Mouse (Mus musculus) hindbrain, embryonic 13.5 days (tissue): ENCODE measurements around the gene Osbpl8. TPM values are rescaled to one million over a fixed set of nuclear protein-coding genes. Genes with fewer than 3 reads are reported as not detected.
"Not testable (repeated sequence)": the region's sequence is repeated elsewhere in the genome, so short reads cannot be mapped to it uniquely, and the experiment has no call there.

Source experiments
- ATAC-seq: fragments of 200-750 bp; cut with Nextera tagmentation; 2 replicates; pipeline ENCODE4 v1.8.0; 2017; ENCODE audit warnings: moderate TSS enrichment; ENCODE audit not compliant: low FRiP score
- H3K27ac ChIP-seq: fragments of 300-500 bp; sonication (generic); 2 replicates; pipeline ENCODE4 v1.5.1; 2015; ENCODE audit warnings: inconsistent platforms, mild to moderate bottlenecking, moderate library complexity
- H3K27me3 ChIP-seq: fragments of 300-500 bp; sonication (generic); 2 replicates; pipeline ENCODE4 v1.6.1; 2015; ENCODE audit warnings: mild to moderate bottlenecking, inconsistent platforms
- H3K36me3 ChIP-seq: fragments of 300-500 bp; sonication (generic); 2 replicates; pipeline ENCODE4 v1.6.1; 2015; ENCODE audit warnings: mild to moderate bottlenecking, inconsistent platforms
- H3K4me1 ChIP-seq: fragments of 300-500 bp; sonication (generic); replicated peaks from 2 replicates; pipeline ENCODE4 v1.6.1; 2015; ENCODE audit warnings: inconsistent platforms
- H3K4me2 ChIP-seq: fragments of 300-500 bp; sonication (generic); 2 replicates; pipeline ENCODE4 v1.6.1; 2015; ENCODE audit warnings: inconsistent platforms, mild to moderate bottlenecking, moderate library complexity
- H3K4me3 ChIP-seq: fragments of 300-500 bp; sonication (generic); 2 replicates; pipeline ENCODE4 v1.5.1; 2015; ENCODE audit warnings: mild to moderate bottlenecking, inconsistent platforms
- H3K9ac ChIP-seq: fragments of 300-500 bp; sonication (generic); 2 replicates; pipeline ENCODE4 v1.6.1; 2015; ENCODE audit warnings: mild to moderate bottlenecking, inconsistent platforms
- H3K9me3 ChIP-seq: fragments of 300-500 bp; sonication (generic); 2 replicates; pipeline ENCODE4 v1.6.1; 2016; ENCODE audit warnings: inconsistent platforms
- WGBS: fragments of 180-500 bp; shearing (Covaris S2); methylation state at CpG from one replicate; pipeline ENCODE4 v1.1.7; 2015; 5-methylcytosine and 5-hydroxymethylcytosine counted together
- polyA plus RNA-seq: library from polyadenylated mRNA; unstranded; fragments of >200 nt; fragmentation: Nextera tagmentation; extraction: Ambion mirVana; gene quantifications from 2 replicates; pipeline ENCODE4 v1.2.1, GENCODE M21; 2015

Osbpl8 gene
- polyA plus RNA-seq, 1 experiment from 2014 or later: 17.7 TPM

DNA sequence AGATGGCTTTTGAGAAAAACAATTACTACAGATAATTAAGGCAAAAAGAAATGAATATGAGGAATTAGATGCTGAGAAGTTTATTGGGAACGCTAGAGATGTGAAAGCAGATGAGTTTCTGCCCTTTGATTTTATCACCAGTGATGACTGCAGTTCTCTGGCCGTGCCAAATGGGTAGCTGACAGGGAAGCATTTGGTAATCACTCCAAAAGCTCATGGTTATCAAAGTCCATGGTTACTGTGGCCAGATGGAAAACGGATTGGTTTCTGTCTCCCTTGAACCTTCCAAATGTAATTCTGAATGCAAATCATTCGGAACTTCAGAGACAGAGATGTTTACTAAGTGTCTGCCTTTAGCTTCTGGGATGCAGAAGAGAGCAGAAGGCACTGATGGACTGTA, 37.1 kb downstream of the Osbpl8 start:
- Histone ChIP-seq H3K4me2 (no peak overlapping the region), H3K27me3 (no peaks in the 10 kb centered on the region), H3K4me3 (no peak overlapping the region), H3K27ac (no peak overlapping the region), H3K9me3 (no peaks in the 10 kb centered on the region), H3K36me3 (peaks cover 3% of the 10 kb centered on the region; the same call in 1 of the 2 replicates), H3K4me1 (no peaks in the 10 kb centered on the region), H3K9ac (no peak overlapping the region)
- 79% methylated on average over 4 of the region's 4 CpGs for WGBS
- no peak for ATAC-seq

DNA sequence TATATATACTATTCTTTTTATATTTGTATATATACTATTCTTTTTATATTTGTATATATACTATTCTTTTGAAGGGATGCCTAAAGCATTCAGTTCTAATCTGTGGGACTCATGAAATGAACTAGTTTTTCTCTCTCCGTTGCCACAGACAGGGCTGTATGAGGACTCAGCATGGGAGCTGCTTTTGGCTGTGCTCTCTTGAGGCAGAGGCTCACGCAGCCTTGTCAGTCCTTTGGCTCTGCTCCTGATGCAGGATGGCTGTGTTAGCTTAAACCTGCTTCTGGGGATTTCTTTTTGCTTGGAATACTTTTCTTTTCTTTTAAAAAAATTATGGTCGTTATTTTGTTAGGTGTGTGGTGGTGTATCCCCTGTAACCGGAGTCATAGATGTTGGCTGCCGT, 39.5 kb downstream of the Osbpl8 start:
- no peak overlapping the region for H3K4me2 ChIP-seq
- 80% methylated on average over 5 of the region's 5 CpGs for WGBS
- H3K27me3 ChIP-seq: no peaks in the 10 kb centered on the region
- no peak overlapping the region for H3K9ac ChIP-seq
- ATAC-seq: no peak
- no peaks in the 10 kb centered on the region for H3K4me1 ChIP-seq
- no peaks in the 10 kb centered on the region for H3K36me3 ChIP-seq
- H3K4me3 ChIP-seq: no peak overlapping the region
- no peak overlapping the region for H3K27ac ChIP-seq
- no peaks in the 10 kb centered on the region for H3K9me3 ChIP-seq

DNA sequence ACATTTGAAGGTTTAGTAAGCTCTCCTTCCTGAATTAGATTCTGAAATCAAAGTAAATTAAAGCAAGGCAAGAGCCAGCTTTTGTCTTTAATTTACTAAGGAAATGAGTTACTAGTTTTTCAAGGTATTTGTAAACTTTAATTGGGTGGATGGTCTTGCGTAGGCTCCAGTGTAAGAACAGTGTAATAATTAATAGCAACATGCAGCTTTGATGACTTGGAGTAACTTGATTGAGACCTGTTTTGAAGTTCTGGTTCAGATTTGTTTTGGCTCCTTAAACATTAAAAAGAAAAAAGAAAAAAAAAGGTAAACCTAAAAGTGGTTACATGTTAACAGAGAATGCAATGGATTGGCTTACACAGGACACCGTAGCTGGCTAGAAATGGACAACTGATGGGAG, 40.9 kb downstream of the Osbpl8 start:
- Histone ChIP-seq H3K4me1 (no peaks in the 10 kb centered on the region), H3K27me3 (no peaks in the 10 kb centered on the region), H3K9me3 (no peaks in the 10 kb centered on the region), H3K4me2 (no peak overlapping the region), H3K9ac (no peak overlapping the region), H3K4me3 (no peak overlapping the region), H3K27ac (no peak overlapping the region), H3K36me3 (no peaks in the 10 kb centered on the region)
- WGBS: 94% methylated on average over 2 of the region's 2 CpGs
- ATAC-seq: no peak

DNA sequence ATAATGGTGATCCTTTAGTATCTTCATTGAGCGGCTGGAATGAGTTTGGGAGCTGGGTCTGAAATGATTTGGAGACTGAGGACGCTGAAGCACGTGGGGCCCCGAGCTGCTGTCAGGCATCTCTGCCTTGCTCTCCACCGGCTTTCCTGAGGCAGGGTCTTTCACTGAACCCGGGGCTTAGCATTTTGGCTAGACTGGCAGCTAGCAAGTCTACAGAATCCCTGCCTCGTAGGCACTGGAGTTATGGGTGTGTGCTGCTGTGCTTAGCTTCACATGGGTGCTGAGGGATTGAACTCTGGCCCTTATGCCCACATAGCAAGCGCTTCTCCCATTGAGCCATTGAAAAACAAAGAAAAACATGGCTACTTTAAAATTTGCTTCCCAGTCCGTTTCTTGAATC, 42.8 kb downstream of the Osbpl8 start:
- no peak for ATAC-seq
- Histone ChIP-seq H3K27ac (no peak overlapping the region), H3K4me1 (no peaks in the 10 kb centered on the region), H3K27me3 (no peaks in the 10 kb centered on the region), H3K9me3 (no peaks in the 10 kb centered on the region), H3K4me2 (no peak overlapping the region), H3K4me3 (no peak overlapping the region), H3K9ac (no peak overlapping the region), H3K36me3 (no peaks in the 10 kb centered on the region)
- WGBS: 79% methylated on average over 9 of the region's 9 CpGs

DNA sequence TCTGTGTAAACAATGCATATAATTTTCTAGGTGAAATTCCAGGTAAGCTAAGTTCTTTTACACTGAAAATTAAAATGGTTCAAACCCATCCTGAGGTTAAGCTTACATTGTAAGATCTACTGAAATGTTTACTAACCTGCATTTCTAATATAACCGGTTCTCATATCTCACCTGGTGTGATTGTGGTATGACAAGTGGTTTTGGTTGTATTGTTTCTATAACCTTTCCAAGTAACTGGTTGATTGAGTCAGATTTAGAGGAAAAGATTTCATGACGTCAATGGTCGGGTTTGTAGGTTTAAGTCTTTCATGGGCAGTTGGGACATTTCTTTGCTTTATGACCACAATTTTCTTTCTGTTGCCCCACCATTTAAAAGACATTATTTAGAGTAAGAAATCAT, 49.5 kb downstream of the Osbpl8 start:
- no peak overlapping the region for H3K4me3 ChIP-seq
- no peaks in the 10 kb centered on the region for H3K4me1 ChIP-seq
- WGBS: 96% methylated on average over 3 of the region's 3 CpGs
- ATAC-seq: no peak
- no peak overlapping the region for H3K4me2 ChIP-seq
- H3K36me3 ChIP-seq: no peaks in the 10 kb centered on the region
- H3K27ac ChIP-seq: no peak overlapping the region
- no peaks in the 10 kb centered on the region for H3K27me3 ChIP-seq
- no peak overlapping the region for H3K9ac ChIP-seq
- H3K9me3 ChIP-seq: no peaks in the 10 kb centered on the region

DNA sequence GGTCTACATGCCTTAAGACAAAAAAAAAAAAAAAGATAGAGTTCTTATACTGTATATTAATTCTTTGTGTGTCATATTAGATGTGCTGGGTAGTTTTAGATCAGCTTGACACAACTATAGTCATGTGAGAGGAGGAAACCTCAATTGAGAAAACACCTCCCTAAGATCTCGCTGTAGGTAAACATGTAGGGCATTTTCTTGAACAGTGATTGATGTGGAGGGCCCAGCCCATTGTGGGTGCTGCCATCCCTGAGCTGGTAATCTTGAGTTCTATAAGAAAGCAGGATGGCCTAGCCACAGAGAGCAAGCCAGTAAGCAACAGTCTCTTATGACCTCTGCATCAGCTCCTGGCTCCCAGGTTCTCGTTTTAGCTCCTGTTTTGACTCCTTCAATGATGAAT, 50.1 kb downstream of the Osbpl8 start:
- no peaks in the 10 kb centered on the region for H3K36me3 ChIP-seq
- 87% methylated on average over 2 of the region's 2 CpGs for WGBS
- no peak for ATAC-seq

DNA sequence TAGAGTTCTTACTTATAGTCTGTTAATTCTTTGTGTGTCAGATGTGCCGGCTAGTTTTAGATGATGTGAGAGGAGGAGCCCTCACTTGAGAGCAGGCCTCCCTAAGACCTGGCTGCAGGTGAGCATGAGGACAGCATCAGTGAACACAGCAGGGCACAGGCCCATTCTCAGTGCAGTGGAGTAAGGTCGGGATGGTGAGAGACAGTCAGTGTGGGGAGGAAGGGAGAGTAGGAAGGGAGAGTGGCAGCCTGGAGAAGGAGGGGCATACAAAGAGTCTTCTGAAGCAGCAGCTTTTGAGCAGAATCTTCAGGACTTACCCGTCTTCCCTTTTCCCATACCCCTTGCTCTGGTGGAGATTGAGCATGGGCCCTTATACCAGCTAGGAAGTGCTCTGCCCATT, 51.0 kb downstream of the Osbpl8 start:
- H3K36me3 ChIP-seq: no peaks in the 10 kb centered on the region
- H3K4me3 ChIP-seq: no peak overlapping the region
- 62% methylated on average over 3 of the region's 3 CpGs for WGBS
- H3K4me2 ChIP-seq: no peak overlapping the region
- H3K27me3 ChIP-seq: no peaks in the 10 kb centered on the region
- H3K9me3 ChIP-seq: no peaks in the 10 kb centered on the region
- H3K9ac ChIP-seq: no peak overlapping the region
- no peak for ATAC-seq
- no peak overlapping the region for H3K27ac ChIP-seq
- no peaks in the 10 kb centered on the region for H3K4me1 ChIP-seq

More for the DNA sequence above, 50.1 kb downstream of the Osbpl8 start:
- H3K9ac ChIP-seq: no peak overlapping the region
- no peak overlapping the region for H3K27ac ChIP-seq
- no peak overlapping the region for H3K4me3 ChIP-seq
- no peaks in the 10 kb centered on the region for H3K27me3 ChIP-seq
- no peaks in the 10 kb centered on the region for H3K9me3 ChIP-seq
- H3K4me1 ChIP-seq: no peaks in the 10 kb centered on the region
- H3K4me2 ChIP-seq: no peak overlapping the region

DNA sequence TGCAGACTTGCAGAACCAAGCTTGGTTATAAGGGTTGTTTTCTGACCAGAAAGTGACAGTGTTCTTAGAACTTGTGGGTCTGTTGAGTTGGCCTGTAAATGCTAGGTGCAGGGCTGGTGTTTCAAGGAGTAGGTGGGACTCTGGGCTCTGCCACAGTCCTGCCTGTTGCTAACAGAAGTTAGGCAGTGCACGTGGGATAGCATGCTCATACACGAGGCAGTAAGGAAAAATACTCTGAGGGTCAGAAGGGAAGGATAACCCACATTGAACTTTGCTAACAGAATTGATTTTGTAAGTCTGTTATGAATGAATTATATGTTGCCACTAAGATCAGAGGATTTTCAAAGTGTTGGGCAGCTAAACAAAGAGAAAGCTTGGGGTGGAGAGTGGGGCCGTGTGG, 51.6 kb downstream of the Osbpl8 start:
- Histone ChIP-seq H3K4me3 (no peak overlapping the region), H3K27ac (no peak overlapping the region), H3K4me1 (no peaks in the 10 kb centered on the region), H3K27me3 (no peaks in the 10 kb centered on the region), H3K36me3 (no peaks in the 10 kb centered on the region), H3K9ac (no peak overlapping the region), H3K9me3 (no peaks in the 10 kb centered on the region), H3K4me2 (no peak overlapping the region)
- WGBS: 86% methylated on average over 3 of the region's 3 CpGs
- ATAC-seq: no peak

DNA sequence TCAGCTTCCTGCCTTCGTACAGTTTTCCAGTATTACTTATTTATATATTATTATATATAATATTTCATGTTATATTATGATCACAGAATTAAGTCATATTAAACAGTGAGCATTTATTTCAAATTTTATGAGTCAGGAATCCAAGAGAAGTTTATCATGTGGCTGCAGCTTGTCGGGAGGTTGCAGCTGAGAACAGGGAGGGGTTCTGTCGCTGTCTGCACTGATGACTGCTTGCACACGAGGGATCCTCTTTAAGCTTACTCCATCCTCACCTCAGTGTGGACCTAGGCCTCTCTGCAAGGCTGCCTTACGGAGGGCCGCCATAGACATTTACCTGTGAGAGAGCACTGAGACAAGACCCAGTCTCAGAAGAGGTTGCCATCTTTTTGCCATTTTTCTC, 58.0 kb downstream of the Osbpl8 start:
- WGBS: 84% methylated on average over 6 of the region's 6 CpGs
- Histone ChIP-seq H3K4me3 (no peak overlapping the region), H3K4me2 (no peak overlapping the region), H3K27me3 (no peaks in the 10 kb centered on the region), H3K9ac (no peak overlapping the region), H3K27ac (no peak overlapping the region), H3K9me3 (no peaks in the 10 kb centered on the region), H3K4me1 (peaks cover 10% of the 10 kb centered on the region), H3K36me3 (no peaks in the 10 kb centered on the region)
- ATAC-seq: no peak

DNA sequence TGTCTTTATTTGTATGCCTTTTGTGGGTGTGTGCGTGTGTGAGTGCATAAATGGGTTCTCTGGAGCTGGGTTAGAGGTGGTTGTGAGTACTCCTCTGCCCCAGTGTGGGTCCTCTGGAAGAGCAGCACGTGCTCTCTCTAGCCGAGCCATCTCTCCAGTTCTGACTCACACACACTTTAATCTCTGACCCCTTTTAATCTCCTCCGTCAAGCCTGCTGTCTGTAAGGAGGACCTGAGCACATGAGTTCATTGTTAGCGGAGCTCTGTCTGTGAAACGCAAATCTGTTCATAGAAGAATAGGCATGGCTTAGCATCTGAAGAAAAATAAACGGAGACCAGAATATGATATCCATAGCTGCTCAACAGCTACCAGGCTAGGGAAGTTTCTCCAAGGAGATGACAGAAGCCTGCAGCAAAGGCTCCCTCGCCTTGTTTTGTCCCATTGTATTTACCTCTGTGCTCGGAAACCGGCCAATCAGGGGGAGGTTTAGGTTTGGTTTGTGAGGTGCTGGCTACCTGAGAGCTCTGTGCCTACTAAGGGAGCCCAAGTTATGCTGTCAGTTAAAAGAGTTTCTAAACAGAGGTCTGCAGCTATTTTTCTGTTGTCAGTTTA, 58.8 kb downstream of the Osbpl8 start:
- Histone ChIP-seq H3K27me3 (no peaks in the 10 kb centered on the region), H3K27ac (no peak overlapping the region), H3K36me3 (no peaks in the 10 kb centered on the region), H3K4me1 (peaks cover 10% of the 10 kb centered on the region), H3K9me3 (no peaks in the 10 kb centered on the region), H3K9ac (0 out of 2 replicates have a peak overlapping the region, but pooled peaks have one; percentile 9), H3K4me3 (no peak overlapping the region), H3K4me2 (no peak overlapping the region)
- 0 out of 2 replicates have a peak, but pooled peaks have one; percentile 32 for ATAC-seq
- WGBS: 37% methylated on average over 10 of the region's 10 CpGs

DNA sequence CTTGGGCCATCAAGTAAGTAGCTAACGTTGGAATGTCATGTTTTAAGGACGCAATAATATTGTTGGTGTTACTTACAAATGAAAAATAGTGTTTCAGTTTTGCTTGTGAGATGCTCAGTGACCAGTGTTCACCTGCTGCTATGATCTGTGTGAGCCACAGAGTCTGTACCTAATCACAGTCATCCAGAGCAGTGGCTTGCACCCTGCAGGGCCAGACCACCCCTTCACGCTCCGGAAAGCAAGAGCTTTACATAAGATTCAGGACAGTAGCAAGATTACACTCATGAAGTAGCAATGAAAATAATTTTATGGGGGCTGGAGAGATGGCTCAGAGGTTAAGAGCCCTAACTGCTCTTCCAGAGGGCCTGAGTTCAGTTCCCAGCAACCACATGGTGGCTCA, 60.1 kb downstream of the Osbpl8 start:
- 89% methylated on average over 4 of the region's 4 CpGs for WGBS
- Histone ChIP-seq H3K36me3 (no peaks in the 10 kb centered on the region; the same call in 1 of the 2 replicates), H3K27me3 (no peaks in the 10 kb centered on the region), H3K27ac (no peak overlapping the region), H3K4me1 (peaks cover 10% of the 10 kb centered on the region), H3K4me2 (no peak overlapping the region), H3K9me3 (no peaks in the 10 kb centered on the region), H3K4me3 (no peak overlapping the region), H3K9ac (no peak overlapping the region)
- ATAC-seq: no peak

DNA sequence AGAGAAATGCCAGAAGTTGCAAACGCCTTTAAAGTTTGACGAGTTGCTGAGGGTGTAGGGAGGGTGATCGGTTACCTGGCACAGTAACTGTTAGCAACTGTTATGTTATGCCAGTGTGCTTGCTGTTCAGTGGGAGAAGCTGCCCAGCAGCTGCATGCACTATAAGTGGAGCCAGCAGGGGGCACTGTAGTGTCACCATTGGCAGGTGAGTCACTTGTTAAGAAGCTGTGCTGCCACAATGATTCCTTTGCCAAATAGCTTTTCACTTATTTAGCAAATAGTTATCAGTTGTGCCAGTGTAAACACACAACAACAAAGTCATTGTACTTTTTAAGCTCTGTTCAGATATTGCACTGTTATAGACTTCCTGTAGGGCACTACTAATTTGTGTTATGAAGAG, 62.0 kb downstream of the Osbpl8 start:
- Histone ChIP-seq H3K27ac (no peak overlapping the region), H3K36me3 (no peaks in the 10 kb centered on the region; the same call in 1 of the 2 replicates), H3K9ac (no peak overlapping the region), H3K4me2 (no peak overlapping the region), H3K27me3 (no peaks in the 10 kb centered on the region), H3K9me3 (no peaks in the 10 kb centered on the region), H3K4me1 (peaks cover 10% of the 10 kb centered on the region), H3K4me3 (no peak overlapping the region)
- peak; percentile 59; the same call in 1 of the 2 replicates for ATAC-seq
- 31% methylated on average over 3 of the region's 3 CpGs for WGBS

DNA sequence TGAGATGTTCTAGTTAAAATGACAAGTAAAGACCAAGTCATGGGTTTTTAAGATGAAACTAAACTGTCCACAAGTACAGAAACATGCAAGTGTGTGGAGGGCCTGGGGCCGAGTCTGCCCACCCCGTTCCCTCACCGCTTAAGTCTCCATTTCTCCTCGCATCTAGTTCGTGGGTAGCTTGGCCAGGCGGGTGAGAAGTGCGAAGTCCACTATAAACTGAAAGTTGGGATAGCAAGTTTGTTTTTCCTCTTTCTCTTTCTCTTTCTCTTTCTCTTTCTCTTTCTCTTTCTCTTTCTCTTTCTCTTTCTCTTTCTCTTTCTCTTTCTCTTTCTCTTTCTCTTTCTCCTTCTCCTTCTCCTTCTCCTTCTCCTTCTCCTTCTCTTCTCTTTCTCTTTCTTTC, 67.7 kb downstream of the Osbpl8 start:
- not testable (repeated sequence) for H3K4me2 ChIP-seq, H3K9me3 ChIP-seq, H3K9ac ChIP-seq, H3K27me3 ChIP-seq, H3K4me1 ChIP-seq, H3K36me3 ChIP-seq, H3K27ac ChIP-seq, ATAC-seq, H3K4me3 ChIP-seq
- 92% methylated on average over 7 of the region's 7 CpGs for WGBS
